Mouse (Mus musculus) thymus, postnatal 14 days (tissue): Measurements from ENCODE around the gene Syt3.

Experiments
- DNase-seq: peaks from one replicate; pipeline ENCODE4 v3.0.0; 2021

Syt3 gene

GRCm38 (mm10) chr7:44357531-44357930 lies 26.4 kb upstream of the Syt3 start:
- DNase-seq = no peak

GRCm38 (mm10) chr7:44358012-44358411 lies 25.9 kb upstream of the Syt3 start:
- DNase-seq = no peak

GRCm38 (mm10) chr7:44358886-44359654 lies 24.8 kb upstream of the Syt3 start:
- DNase-seq = no peak

GRCm38 (mm10) chr7:44359908-44360672 lies 23.8 kb upstream of the Syt3 start:
- peak; percentile 89 for DNase-seq

- DNase-seq = no peak
These were observed 23.1 kb upstream of the Syt3 start for GRCm38 (mm10) chr7:44360792-44361301.

- no peak for DNase-seq
These were observed 11.2 kb upstream of the Syt3 start for GRCm38 (mm10) chr7:44372678-44373077.

GRCm38 (mm10) chr7:44373460-44373859 lies 10.4 kb upstream of the Syt3 start:
- no peak for DNase-seq

GRCm38 (mm10) chr7:44373889-44374652 lies 9.8 kb upstream of the Syt3 start:
- DNase-seq = peak; percentile 63

GRCm38 (mm10) chr7:44374756-44375155 lies 9.1 kb upstream of the Syt3 start:
- DNase-seq = peak; percentile 42

- DNase-seq = no peak
These were observed 8.7 kb upstream of the Syt3 start for GRCm38 (mm10) chr7:44375207-44375606.

- no peak for DNase-seq
These were observed 8.1 kb upstream of the Syt3 start for GRCm38 (mm10) chr7:44375793-44376192.

GRCm38 (mm10) chr7:44378290-44378689 lies 5.6 kb upstream of the Syt3 start:
- no peak for DNase-seq

- peak; percentile 60 for DNase-seq
These were observed 1.4 kb upstream of the Syt3 start for GRCm38 (mm10) chr7:44382541-44382940.

GRCm38 (mm10) chr7:44384716-44385059 lies 786 bp downstream of the Syt3 start:
- DNase-seq = no peak

GRCm38 (mm10) chr7:44385720-44386119 lies 1.8 kb downstream of the Syt3 start, which contains the start of gene 1700008O03Rik:
TSS of gene 1700008O03Rik (minus strand) at chr7:44385820.
- no peak for DNase-seq

- no peak for DNase-seq
These were observed 7.9 kb downstream of the Syt3 start for GRCm38 (mm10) chr7:44391831-44392230.

GRCm38 (mm10) chr7:44392341-44392740 lies 8.4 kb downstream of the Syt3 start:
- DNase-seq = no peak

- DNase-seq = no peak
These were observed 9.4 kb downstream of the Syt3 start for GRCm38 (mm10) chr7:44393284-44393683.

GRCm38 (mm10) chr7:44398570-44398969 lies 14.7 kb downstream of the Syt3 start:
- DNase-seq = peak; percentile 70

- DNase-seq = no peak
These were observed 17.8 kb downstream of the Syt3 start for GRCm38 (mm10) chr7:44401673-44402072.

- DNase-seq = peak; percentile 89
These were observed 21.6 kb downstream of the Syt3 start for GRCm38 (mm10) chr7:44405346-44406014.

GRCm38 (mm10) chr7:44406015-44406355 lies 22.1 kb downstream of the Syt3 start:
- DNase-seq = no peak

- no peak for DNase-seq
These were observed 27.2 kb downstream of the Syt3 start for GRCm38 (mm10) chr7:44411144-44411543.
